Mouse (Mus musculus) frontal cortex, postnatal 14 days (tissue): ENCODE measurements around the gene Cldn34b2.
"Not testable (repeated sequence)": the region's sequence is repeated elsewhere in the genome, so short reads cannot be mapped to it uniquely, and the experiment has no call there.

ENCODE experiments used
- DNase-seq, 2 experiments: peaks; one replicate each; pipeline ENCODE4 v3.0.0; 2022; ENCODE audit warnings: low spot score in 2 of 2

Cldn34b2 gene

GRCm38 (mm10) chrX:155128312-155128711 lies at the start of gene Cldn34b2:
TSS of gene Cldn34b2 (minus strand) at chrX:155128412.
- DNase-seq, result not testable (repeated sequence)

- DNase-seq, result no peak
Measured at GRCm38 (mm10) chrX:155177640-155178039, 49.4 kb upstream of the Cldn34b2 start.

DNA sequence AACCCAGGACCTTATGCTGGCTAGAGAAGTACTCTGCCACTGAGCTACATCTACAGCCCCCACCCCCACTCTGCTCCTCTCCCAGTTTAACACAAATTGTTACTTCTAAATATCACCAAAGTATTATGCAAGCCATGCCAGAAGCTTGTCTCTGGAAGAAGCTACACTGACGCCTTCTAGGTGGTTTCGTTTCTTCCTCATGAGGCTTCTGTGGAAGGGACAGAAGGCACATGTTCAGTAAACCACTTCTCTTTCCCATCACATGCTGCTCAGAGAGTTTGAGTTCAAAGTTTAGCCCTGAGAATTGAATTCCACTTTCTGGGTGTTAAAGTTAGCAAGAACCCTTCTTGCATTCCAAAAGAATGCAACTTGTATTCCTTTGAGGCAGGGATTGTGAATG lies 49.0 kb upstream of the Cldn34b2 start:
- DNase-seq, result no peak

DNA sequence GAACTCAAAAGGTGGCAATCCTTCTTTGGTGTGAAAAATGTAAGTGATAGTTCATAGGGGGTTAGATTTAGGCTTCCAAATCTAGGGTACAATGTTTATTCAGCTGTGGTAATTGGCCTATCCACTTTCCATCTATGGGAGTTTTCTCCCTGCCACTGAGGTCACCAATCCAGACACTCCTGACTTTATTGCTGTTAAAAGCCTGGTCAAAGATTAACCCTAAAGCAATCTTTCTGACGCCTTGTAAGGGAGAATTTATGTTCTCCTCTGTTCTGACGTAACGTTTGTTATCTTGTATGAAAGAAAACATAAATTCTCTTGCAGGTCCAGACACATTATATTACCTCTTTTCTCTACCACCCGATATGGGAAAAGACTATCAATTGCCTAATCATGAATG lies 47.4 kb upstream of the Cldn34b2 start:
- no peak for DNase-seq

DNA sequence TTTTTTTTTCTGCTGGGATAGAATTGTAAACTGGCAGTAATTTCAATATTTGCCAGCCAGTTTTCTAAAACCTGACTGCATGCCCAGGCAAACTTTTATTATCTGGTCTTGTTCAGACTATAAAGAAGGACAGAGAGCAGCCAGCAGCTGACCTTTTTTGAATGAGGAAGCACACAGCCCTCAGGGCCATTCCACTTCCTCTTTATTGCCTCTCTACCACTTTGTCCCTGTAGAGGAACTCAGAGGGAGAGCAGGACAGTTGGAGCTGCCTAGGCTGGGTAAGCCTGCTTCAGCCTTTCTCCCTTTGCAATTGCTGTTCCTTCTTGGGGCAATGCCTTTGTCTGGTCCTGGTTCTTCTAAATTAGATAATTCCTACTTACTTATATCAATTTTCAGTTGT lies 44.1 kb upstream of the Cldn34b2 start:
- no peak for DNase-seq

- DNase-seq, result no peak
Measured at GRCm38 (mm10) chrX:155171754-155172153, 43.5 kb upstream of the Cldn34b2 start.

- no peak for DNase-seq
Measured at GRCm38 (mm10) chrX:155169886-155170285, 41.7 kb upstream of the Cldn34b2 start.

- DNase-seq, result no peak
Measured at GRCm38 (mm10) chrX:155167667-155168066, 39.5 kb upstream of the Cldn34b2 start.

- no peak for DNase-seq
Measured at GRCm38 (mm10) chrX:155166313-155166712, 38.1 kb upstream of the Cldn34b2 start.

GRCm38 (mm10) chrX:155163553-155163952 lies 35.3 kb upstream of the Cldn34b2 start:
- DNase-seq, result no peak

DNA sequence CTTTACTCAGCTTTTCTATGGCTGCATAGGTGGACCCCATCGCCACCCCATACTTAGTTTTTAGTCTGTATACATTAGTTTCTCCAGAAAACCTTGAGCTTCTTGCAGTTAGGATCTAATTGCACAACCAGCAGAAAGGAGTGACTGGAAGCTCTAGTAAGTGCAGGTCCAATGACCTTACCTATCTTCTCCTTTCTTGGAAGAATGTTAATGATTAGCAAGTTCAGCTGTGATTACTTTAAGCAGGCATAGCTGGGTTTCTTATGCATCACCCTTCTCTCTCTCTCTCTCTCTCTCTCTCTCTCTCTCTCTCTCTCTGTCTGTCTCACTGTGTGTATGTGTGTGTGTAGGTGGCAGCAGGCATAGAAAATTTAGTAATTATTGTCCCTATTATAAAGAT lies 23.7 kb upstream of the Cldn34b2 start:
- DNase-seq, result no peak

DNA sequence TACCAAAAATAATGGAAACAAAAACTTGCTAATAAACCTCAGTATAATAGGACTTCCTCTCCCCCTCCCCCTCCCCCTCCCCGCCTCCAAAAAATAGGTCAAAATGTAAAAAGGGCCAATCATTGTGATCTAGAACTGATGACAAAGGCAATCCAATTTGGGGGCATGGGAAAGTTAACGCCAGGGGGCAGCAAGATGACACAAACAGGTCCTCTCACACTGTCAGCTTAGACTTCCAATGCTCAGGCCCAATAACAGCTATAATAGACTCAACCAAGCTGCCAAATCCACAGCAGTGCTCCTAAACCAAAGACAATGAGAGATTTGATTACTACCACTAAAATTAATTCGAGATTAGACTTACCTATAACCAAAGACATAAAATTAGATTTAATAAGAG lies 16.5 kb upstream of the Cldn34b2 start:
- DNase-seq, result peak; percentile 3 to 10

GRCm38 (mm10) chrX:155098024-155098423 lies 30.2 kb downstream of the Cldn34b2 start:
- DNase-seq, result no peak

GRCm38 (mm10) chrX:155093566-155093965 lies 34.6 kb downstream of the Cldn34b2 start, which contains the start of gene Magea2:
TSS of gene Magea2 (minus strand) at chrX:155093666.
- not testable (repeated sequence) for DNase-seq

DNA sequence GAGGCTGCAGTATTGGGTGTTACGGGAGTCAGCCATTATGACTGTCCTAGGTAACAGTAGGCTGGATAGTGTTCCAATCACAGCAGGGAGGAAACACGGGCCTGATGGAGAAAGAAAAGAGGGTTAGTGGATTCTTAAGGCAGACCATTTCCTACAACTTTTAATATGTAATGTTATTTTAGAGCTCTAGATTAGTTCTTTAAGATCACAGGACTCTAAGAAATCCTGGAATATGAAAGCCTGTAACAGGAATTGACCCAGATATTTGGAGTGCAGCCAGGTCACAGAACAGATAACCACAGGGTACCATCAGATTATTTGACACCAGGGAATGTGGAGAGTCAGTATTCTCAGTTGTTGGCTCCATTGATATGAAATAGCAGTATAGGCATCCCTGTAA lies 38.5 kb downstream of the Cldn34b2 start, which contains the start of gene Magea1:
Magea1 (minus strand) TSS at position 101 of the 400 bp plus-strand sequence.
- not testable (repeated sequence) for DNase-seq
